Mouse (Mus musculus) cortical plate, adult 2 months (tissue): ENCODE results near the gene Mysm1.

ENCODE experiments used
- CTCF ChIP-seq: fragments of 200-500 bp; IDR thresholded peaks from 2 replicates; pipeline ENCODE4 v1.5.1; 2011; ENCODE audit warnings: mild to moderate bottlenecking, control low read depth, low read length; ENCODE audit not compliant: insufficient read depth; ENCODE audit errors: extremely low read depth
- POLR2A ChIP-seq: fragments of 200-500 bp; IDR thresholded peaks from 2 replicates; pipeline ENCODE4 v1.6.1; 2011; ENCODE audit warnings: mild to moderate bottlenecking, low read length, control low read depth; ENCODE audit not compliant: insufficient read depth; ENCODE audit errors: extremely low read depth

- no peak for TF ChIP-seq POLR2A
- no peak for TF ChIP-seq CTCF
These were observed 5.6 kb downstream of the Mysm1 start for GRCm38 (mm10) chr4:94973321-94973720.
